Mouse (Mus musculus) urinary bladder, postnatal 0 days (tissue): ENCODE data around the gene Cep89. TPM values are rescaled to one million over a fixed set of nuclear protein-coding genes. Genes with fewer than 3 reads are reported as not detected.

Experiments used
- polyA plus RNA-seq: library from polyadenylated mRNA; unstranded; fragments of >200 nt; fragmentation: Nextera tagmentation; extraction: Ambion mirVana; gene quantifications from 2 replicates; pipeline ENCODE4 v1.2.1, GENCODE M21; 2015

Gene Cep89
- polyA plus RNA-seq: 14.0 and 15.0 TPM in 2 replicates

GRCm38 (mm10) chr7:35396542-35397168, at the start of gene Cep89, which contains the start of gene Faap24:
Gene Cep89, plus strand, starts transcription at chr7:35397035.
Gene Faap24, minus strand, starts transcription at chr7:35396836.

GRCm38 (mm10) chr7:35447996-35448846, 51.4 kb downstream of the Cep89 start, which contains the start of gene Slc7a9:
Gene Slc7a9, plus strand, starts transcription at chr7:35448796.

Other genes starting within 250 kb of the Cep89 start
- gene Slc7a10, start 210.7 kb upstream of the Cep89 start, polyA plus RNA-seq: 3.2 and 4.0 TPM in 2 replicates
- gene Lrp3, start 181.5 kb upstream of the Cep89 start, polyA plus RNA-seq: 3.0 and 3.2 TPM in 2 replicates
- gene Gpatch1, start 78.6 kb upstream of the Cep89 start, polyA plus RNA-seq: 8.2 and 9.0 TPM in 2 replicates
- gene Rhpn2, start 62.9 kb upstream of the Cep89 start, polyA plus RNA-seq: 5.5 and 5.8 TPM in 2 replicates
- gene Faap24, start 199 bp upstream of the Cep89 start, polyA plus RNA-seq: 7.8 and 8.3 TPM in 2 replicates
- gene Slc7a9, start 51.8 kb downstream of the Cep89 start, polyA plus RNA-seq: 0.10 TPM in 1 of 2 replicates, not detected in the other
- 0.04 and 0.10 TPM in 2 replicates for gene Tdrd12, start 140.7 kb downstream of the Cep89 start, polyA plus RNA-seq
- gene Nudt19, start 159.3 kb downstream of the Cep89 start, polyA plus RNA-seq: 40.2 and 40.9 TPM in 2 replicates
- 0.17 and 0.29 TPM in 2 replicates for gene Rgs9bp, start 188.5 kb downstream of the Cep89 start, polyA plus RNA-seq
- 22.1 and 27.3 TPM in 2 replicates for gene Ankrd27, start 189.2 kb downstream of the Cep89 start, polyA plus RNA-seq